Mouse (Mus musculus): ENCODE data around the gene Tent2. TPM values are rescaled to one million over a fixed set of nuclear protein-coding genes. Genes with fewer than 3 reads are reported as not detected.

Gene Tent2
- polyA plus RNA-seq (2012; ENCODE audit: low replicate concordance), result 25.3 and 26.6 TPM in 2 replicates

GRCm38 (mm10) chr13:93191831-93192645 lies at the start of gene Tent2:
Tent2 (minus strand) TSS chr13:93192385.

GRCm38 (mm10) chr13:93144336-93145167 lies 47.6 kb downstream of the Tent2 start, which contains the start of gene Cmya5:
Cmya5 (minus strand) TSS chr13:93144724.

Other genes with a start within 250 kb of the Tent2 start
- gene Cmya5, start 47.7 kb downstream of the Tent2 start, polyA plus RNA-seq (2012; ENCODE audit: low replicate concordance), result 0.07 and 0.09 TPM in 2 replicates
- 4.2 and 7.8 TPM in 2 replicates for gene Homer1, start 107.2 kb upstream of the Tent2 start, polyA plus RNA-seq (2012; ENCODE audit: low replicate concordance)